Mouse (Mus musculus) CH12.LX (cell line): ENCODE results near the gene Gm26558. TPM values are rescaled to one million over a fixed set of nuclear protein-coding genes. Genes with fewer than 3 reads are reported as not detected.

Source experiments
- DNase-seq: peaks from one replicate; pipeline ENCODE4 v3.0.0-alpha.2; 2013; ENCODE audit errors: extremely low read depth
- H3K27ac ChIP-seq: 2 replicates; pipeline ENCODE4 v1.5.1; 2012; ENCODE audit warnings: low read depth, mild to moderate bottlenecking, control low read depth, moderate library complexity; ENCODE audit not compliant: insufficient read depth
- H3K27me3 ChIP-seq: replicated peaks from 2 replicates; pipeline ENCODE3; 2012; ENCODE audit warnings: inconsistent platforms
- H3K36me3 ChIP-seq, 2 experiments: replicated peaks in 1 of 2; 2 replicates each; pipeline versions ENCODE3 to v1.6.1; 2012; ENCODE audit warnings: inconsistent platforms in 1 of 2, low read length in 1 of 2, mild to moderate bottlenecking in 1 of 2, mixed read lengths in 1 of 2, moderate library complexity in 1 of 2; ENCODE audit not compliant: control insufficient read depth in 1 of 2, insufficient read depth in 1 of 2
- H3K4me1 ChIP-seq, 2 experiments: 2 replicates each; pipeline ENCODE4 v1.6.1; 2012; ENCODE audit warnings: inconsistent platforms in 1 of 2, moderate library complexity in 1 of 2; ENCODE audit not compliant: insufficient read depth in 2 of 2, control insufficient read depth in 1 of 2
- H3K4me2 ChIP-seq: 2 replicates; pipeline ENCODE4 v1.6.1; 2012; ENCODE audit warnings: low read depth, mild to moderate bottlenecking, control low read depth; ENCODE audit not compliant: poor library complexity, insufficient read depth, severe bottlenecking
- H3K4me3 ChIP-seq, 3 experiments: fragments of 150-350 bp in 1 of 3; sonication (generic) in 1 of 3; replicated peaks in 1 of 3; 2 replicates each; pipeline versions ENCODE3 to v1.5.1; 2011 to 2012; ENCODE audit warnings: low read depth in 2 of 3, low read length in 2 of 3, mild to moderate bottlenecking in 2 of 3, moderate library complexity in 2 of 3, control low read depth in 1 of 3, improper control_type of control experiment in 1 of 3, inconsistent platforms in 1 of 3, mixed read lengths in 1 of 3; ENCODE audit not compliant: poor library complexity in 1 of 3
- H3K79me2 ChIP-seq: replicated peaks from 2 replicates; pipeline ENCODE4 v1.6.1; 2012; ENCODE audit warnings: mild to moderate bottlenecking, moderate library complexity; ENCODE audit not compliant: control insufficient read depth, poor library complexity, insufficient read depth, severe bottlenecking; ENCODE audit errors: extremely low read depth
- H3K9ac ChIP-seq: 2 replicates; pipeline ENCODE4 v1.6.1; 2012; ENCODE audit warnings: low read depth, mild to moderate bottlenecking, control low read depth, moderate library complexity; ENCODE audit not compliant: insufficient read depth
- H3K9me3 ChIP-seq: replicated peaks from 2 replicates; pipeline ENCODE3; 2012; ENCODE audit warnings: low read length, inconsistent platforms, mixed read lengths
- BHLHE40 ChIP-seq: IDR thresholded peaks from 2 replicates; pipeline ENCODE4 v1.6.1; 2011; ENCODE audit warnings: mild to moderate bottlenecking, low read depth, low read length, improper control_type of control experiment
- CTCF ChIP-seq, 2 experiments: IDR thresholded peaks in 1 of 2; conservative IDR thresholded peaks in 1 of 2; 2 replicates each; pipeline ENCODE4 v1.5.1; 2011 to 2012; ENCODE audit warnings: low read depth in 2 of 2, low read length in 2 of 2, improper control_type of control experiment in 1 of 2, inconsistent platforms in 1 of 2, mild to moderate bottlenecking in 1 of 2, moderate library complexity in 1 of 2
- ELF1 ChIP-seq: IDR thresholded peaks from 2 replicates; pipeline ENCODE4 v1.6.1; 2014; ENCODE audit warnings: low read depth, mild to moderate bottlenecking, inconsistent platforms, low read length, improper control_type of control experiment
- JUN ChIP-seq: IDR thresholded peaks from 2 replicates; pipeline ENCODE4 v1.6.1; 2011; ENCODE audit warnings: low read depth, mild to moderate bottlenecking, low read length, improper control_type of control experiment, moderate library complexity; ENCODE audit not compliant: insufficient read depth
- JUND ChIP-seq: conservative IDR thresholded peaks from 2 replicates; pipeline ENCODE4 v1.6.1; 2011; ENCODE audit warnings: low read depth, low read length, improper control_type of control experiment
- MAFK ChIP-seq: IDR thresholded peaks from 2 replicates; pipeline ENCODE4 v1.6.1; 2011; ENCODE audit warnings: low read length, improper control_type of control experiment; ENCODE audit not compliant: insufficient replicate concordance
- MAZ ChIP-seq: IDR thresholded peaks from 2 replicates; pipeline ENCODE4 v1.6.1; 2012; ENCODE audit warnings: low read depth, mild to moderate bottlenecking, inconsistent platforms, low read length, improper control_type of control experiment, moderate library complexity
- MXI1 ChIP-seq: IDR thresholded peaks from 2 replicates; pipeline ENCODE4 v1.6.1; 2011; ENCODE audit warnings: mild to moderate bottlenecking, low read depth, low read length, improper control_type of control experiment
- NELFE ChIP-seq: IDR thresholded peaks from 2 replicates; pipeline ENCODE4 v1.6.1; 2011; ENCODE audit warnings: low read depth, low read length, improper control_type of control experiment
- PAX5 ChIP-seq: IDR thresholded peaks from 2 replicates; pipeline ENCODE4 v1.6.1; 2012; ENCODE audit warnings: low read length, inconsistent platforms, mixed read lengths
- RAD21 ChIP-seq: IDR thresholded peaks from 2 replicates; pipeline ENCODE4 v1.6.1; 2011; ENCODE audit warnings: low read depth, mild to moderate bottlenecking, low read length, improper control_type of control experiment, moderate library complexity
- RCOR1 ChIP-seq: conservative IDR thresholded peaks from 2 replicates; pipeline ENCODE4 v1.6.1; 2012; ENCODE audit warnings: low read depth, mild to moderate bottlenecking, inconsistent platforms, low read length, improper control_type of control experiment
- SMC3 ChIP-seq: IDR thresholded peaks from 2 replicates; pipeline ENCODE4 v1.6.1; 2011; ENCODE audit warnings: low read depth, low read length, improper control_type of control experiment
- UBTF ChIP-seq: IDR thresholded peaks from 2 replicates; pipeline ENCODE4 v1.6.1; 2012; ENCODE audit warnings: low read depth, mild to moderate bottlenecking, inconsistent platforms, low read length, improper control_type of control experiment, moderate library complexity
- USF1 ChIP-seq: IDR thresholded peaks from 2 replicates; pipeline ENCODE4 v1.6.1; 2014; ENCODE audit warnings: low read depth, mild to moderate bottlenecking, inconsistent platforms, low read length, improper control_type of control experiment
- ZMIZ1 ChIP-seq: IDR thresholded peaks from 2 replicates; pipeline ENCODE4 v1.6.1; 2012; ENCODE audit warnings: low read depth, mild to moderate bottlenecking, inconsistent platforms, low read length, improper control_type of control experiment
- ZNF384 ChIP-seq: IDR thresholded peaks from 2 replicates; pipeline ENCODE4 v1.6.1; 2012; ENCODE audit warnings: low read depth, low read length, improper control_type of control experiment, inconsistent platforms
- dilution Hi-C: fragments of 300-500 bp; cut with MboI; formaldehyde crosslinking; loops from 2 replicates; pipeline ENCODE4 v1.14.3; 2020; ENCODE audit warnings: low sequenced_read_pairs; ENCODE audit not compliant: extremely low pct_unique_long_range_greater_than_20kb, extremely low pct_ligation_motif_present
- in situ Hi-C: fragments of 300-500 bp; cut with MboI; formaldehyde crosslinking; loops from 3 replicates; pipeline ENCODE4 v1.14.3; 2019; ENCODE audit warnings: low sequenced_read_pairs, low pct_ligation_motif_present, low pct_unique_long_range_greater_than_20kb, mixed read lengths
- polyA plus RNA-seq: library from polyadenylated mRNA; unstranded; fragments of >175 nt; gene quantifications from 2 replicates; pipeline ENCODE4 v1.2.1, GENCODE M21; 2012; ENCODE audit warnings: low read depth; ENCODE audit not compliant: insufficient read length
- total RNA-seq, 2 experiments: library from RNA; depleted of rRNA; stranded (reverse); fragments of 300-350 nt in 1 of 2; fragments of >200 nt in 1 of 2; gene quantifications; 2 replicates each; pipeline ENCODE4 v1.2.3; 2012 to 2014

The Gm26558 gene
- total and polyA plus RNA-seq, 3 experiments, result 0.64 TPM; not detected in 2

DNA sequence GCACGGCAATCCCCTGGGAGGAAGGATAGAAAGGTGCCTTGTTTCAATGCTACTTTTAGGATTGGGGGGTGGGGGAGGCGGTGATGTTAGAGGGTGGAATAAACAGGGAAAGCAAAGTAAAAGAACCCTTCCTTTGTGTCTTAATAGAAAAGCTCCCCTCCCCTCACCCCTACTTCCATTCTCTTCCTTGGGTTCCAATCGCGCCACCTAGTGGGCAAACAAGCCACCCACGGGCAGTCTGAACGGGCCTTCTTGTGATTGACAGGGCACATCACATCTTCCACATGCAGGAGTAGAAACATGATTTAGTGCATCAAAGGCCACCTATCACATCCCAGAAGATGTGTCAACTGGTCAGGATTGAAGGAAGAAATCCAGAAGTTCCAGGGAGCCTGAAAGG lies 41.7 kb downstream of the Gm26558 start:
- DNase-seq, result peak; percentile 78
- Histone ChIP-seq H3K27me3 (peaks cover 2% of the 10 kb centered on the region), H3K36me3 (no peaks in the 10 kb centered on the region), H3K9ac (no peak overlapping the region), H3K79me2 (no peaks in the 10 kb centered on the region)
- TF ChIP-seq SMC3 (peak; percentile 57), ZNF384 (no peak), PAX5 (no peak), UBTF (no peak), RCOR1 (no peak), MXI1 (no peak), ZMIZ1 (no peak), CTCF (conservative IDR thresholded peaks at IDR 0.05 in 1 of 2, IDR thresholded peaks at IDR 0.05 in 1 of 2; ENCODE audit: low read depth in 2 of 2, low read length in 2 of 2) (peak; percentile 50 to 77), BHLHE40 (no peak), RAD21 (peak; percentile 48), MAFK (no peak), JUN (no peak), USF1 (no peak), NELFE (no peak), JUND (no peak), MAZ (no peak)
- TF ChIP-seq, all 38 proteins: peak for 3
- Histone ChIP-seq H3K9me3 (no peaks in the 10 kb centered on the region), H3K4me3 (no peak overlapping the region), H3K4me2 (no peak overlapping the region), H3K27ac (no peak overlapping the region), H3K4me1 (peaks cover 13 to 33% of the 10 kb centered on the region in 2 experiments)
- dilution Hi-C loops (no loop called here), in situ Hi-C loops (no loop called here)

DNA sequence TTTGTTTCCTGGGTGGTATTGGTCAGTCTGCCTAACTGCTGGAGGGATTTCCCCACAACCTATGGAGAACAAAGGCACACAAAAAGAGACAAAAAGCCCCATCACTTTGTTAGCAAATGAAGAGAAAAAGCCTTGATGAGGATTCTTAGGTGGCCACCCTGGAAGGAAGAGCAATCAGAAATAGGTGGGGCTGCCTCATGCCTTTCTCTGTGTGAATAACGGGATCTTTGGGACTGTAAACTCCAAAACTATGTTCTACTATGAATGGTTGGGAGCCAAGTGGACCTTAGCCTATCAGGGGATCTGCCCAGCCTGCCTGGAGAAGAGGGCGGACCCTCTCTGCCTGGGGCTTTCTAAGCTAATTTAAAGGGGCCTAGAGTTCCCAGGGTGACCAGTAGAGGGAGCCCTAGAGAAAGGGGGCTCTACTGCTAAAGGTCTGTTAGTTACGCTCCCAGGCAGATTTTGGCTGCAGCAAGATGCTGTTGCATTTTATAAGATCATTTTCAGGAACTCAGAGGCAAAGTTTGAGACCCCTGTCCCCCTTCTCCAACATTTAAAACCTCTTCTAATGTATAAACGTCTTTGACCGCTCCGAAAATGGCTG lies 42.6 kb downstream of the Gm26558 start:
- H3K4me1 ChIP-seq, result peaks cover 17 to 42% of the 10 kb centered on the region in 2 experiments
- H3K4me2 ChIP-seq, result no peak overlapping the region
- no peak overlapping the region for H3K4me3 ChIP-seq
- no peaks in the 10 kb centered on the region for H3K36me3 ChIP-seq
- H3K9me3 ChIP-seq, result no peaks in the 10 kb centered on the region
- peak; percentile 54 to 70 for TF ChIP-seq CTCF (conservative IDR thresholded peaks at IDR 0.05 in 1 of 2, IDR thresholded peaks at IDR 0.05 in 1 of 2; ENCODE audit: low read depth in 2 of 2, low read length in 2 of 2)
- TF ChIP-seq RCOR1, result no peak
- TF ChIP-seq ELF1, result no peak
- TF ChIP-seq, all 38 proteins: peak for 1
- DNase-seq, result peak; percentile 31
- Histone ChIP-seq H3K9ac (no peak overlapping the region), H3K27me3 (peaks cover 2% of the 10 kb centered on the region), H3K79me2 (no peaks in the 10 kb centered on the region), H3K27ac (no peak overlapping the region)
- dilution Hi-C loops, result no loop called here
- in situ Hi-C loops, result no loop called here
